Mouse (Mus musculus) heart, postnatal 0 days (tissue): ENCODE measurements around the gene Hadha. TPM values are rescaled to one million over a fixed set of nuclear protein-coding genes. Genes with fewer than 3 reads are reported as not detected.

ENCODE experiments used
- ATAC-seq: fragments of 200-750 bp; cut with Nextera tagmentation; 2 replicates; pipeline ENCODE4 v1.8.0; 2017; ENCODE audit warnings: low read depth, moderate number of reproducible peaks, moderate library complexity; ENCODE audit not compliant: insufficient read depth
- DNase-seq: peaks from one replicate; pipeline ENCODE4 v3.0.0-alpha.2; 2016; ENCODE audit warnings: low spot score
- H3K27ac ChIP-seq: fragments of 300-500 bp; sonication (generic); 2 replicates; pipeline ENCODE4 v1.5.1; 2014; ENCODE audit warnings: low read depth, mild to moderate bottlenecking
- H3K27me3 ChIP-seq: fragments of 300-500 bp; sonication (generic); 2 replicates; pipeline ENCODE4 v1.6.1; 2014; ENCODE audit warnings: low read length, mixed read lengths; ENCODE audit not compliant: control insufficient read depth, insufficient read depth
- H3K36me3 ChIP-seq: fragments of 300-500 bp; sonication (generic); replicated peaks from 2 replicates; pipeline ENCODE4 v1.6.1; 2014; ENCODE audit warnings: low read length, mixed read lengths; ENCODE audit not compliant: control insufficient read depth, insufficient read depth
- H3K4me1 ChIP-seq: fragments of 300-500 bp; sonication (generic); 2 replicates; pipeline ENCODE4 v1.6.1; 2014; ENCODE audit warnings: antibody characterized with exemption; ENCODE audit not compliant: control insufficient read depth, insufficient read depth
- H3K4me2 ChIP-seq: fragments of 300-500 bp; sonication (generic); 2 replicates; pipeline ENCODE4 v1.6.1; 2014; ENCODE audit warnings: low read depth, mild to moderate bottlenecking, low read length, moderate library complexity
- H3K4me3 ChIP-seq: fragments of 300-500 bp; sonication (generic); 2 replicates; pipeline ENCODE4 v1.5.1; 2014; ENCODE audit warnings: low read depth, low read length
- H3K9ac ChIP-seq: fragments of 300-500 bp; sonication (generic); replicated peaks from 2 replicates; pipeline ENCODE4 v1.6.1; 2014; ENCODE audit warnings: low read depth, low read length, mixed read lengths
- H3K9me3 ChIP-seq: fragments of 300-500 bp; sonication (generic); replicated peaks from 2 replicates; pipeline ENCODE4 v1.6.1; 2016; ENCODE audit warnings: low read length; ENCODE audit not compliant: control insufficient read depth
- CTCF ChIP-seq: IDR thresholded peaks from 2 replicates; pipeline ENCODE4 v1.5.1; 2016; ENCODE audit warnings: antibody characterized with exemption, control low read depth, low read depth
- EP300 ChIP-seq: IDR thresholded peaks from 2 replicates; pipeline ENCODE4 v1.6.1; 2016; ENCODE audit warnings: antibody characterized with exemption, low read depth
- WGBS: fragments of 180-500 bp; shearing (Covaris S2); extraction: QIAGEN DNeasy Blood & Tissue Kit; methylation state at CpG from one replicate; pipeline ENCODE4 v1.1.7; 2014; 5-methylcytosine and 5-hydroxymethylcytosine counted together
- polyA plus RNA-seq: library from polyadenylated mRNA; unstranded; fragments of >200 nt; fragmentation: Nextera tagmentation; extraction: Ambion mirVana; gene quantifications from 2 replicates; pipeline ENCODE4 v1.2.1, GENCODE M21; 2015
- total RNA-seq: library from RNA; depleted of rRNA; stranded (reverse); fragments of >200 nt; gene quantifications from 2 replicates; pipeline ENCODE4 v1.2.3, GENCODE M21; 2014; ENCODE audit warnings: low replicate concordance

Hadha gene
- total and polyA plus RNA-seq, 2 experiments from 2014 or later = 497 to 722 TPM

DNA sequence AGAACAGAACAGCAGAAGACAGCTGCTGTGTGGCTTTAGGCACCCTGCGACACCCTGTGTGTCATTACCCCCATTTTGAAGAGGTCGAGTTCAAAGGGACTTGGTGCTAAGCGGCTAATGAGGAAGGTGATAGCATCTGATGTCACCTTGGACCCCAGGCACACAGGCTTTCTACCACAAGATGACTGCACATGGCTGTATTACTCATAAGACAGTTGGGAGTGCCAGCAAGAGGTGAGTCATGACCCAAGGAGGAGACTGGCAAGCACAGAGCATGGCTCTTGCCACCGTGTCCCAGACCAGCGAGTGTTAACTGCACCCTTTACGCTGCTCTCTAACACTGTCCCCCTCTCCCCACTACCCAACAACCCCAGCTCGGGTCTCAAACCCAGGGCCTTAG, 28.2 kb downstream of the Hadha start:
- Histone ChIP-seq H3K4me1 (no peaks in the 10 kb centered on the region), H3K4me3 (no peak overlapping the region), H3K9ac (no peak overlapping the region), H3K9me3 (no peaks in the 10 kb centered on the region), H3K27ac (no peak overlapping the region), H3K36me3 (peaks cover 95% of the 10 kb centered on the region), H3K27me3 (no peaks in the 10 kb centered on the region), H3K4me2 (no peak overlapping the region)
- no peak for ATAC-seq
- no peak for DNase-seq
- TF ChIP-seq EP300 (no peak), CTCF (no peak)
- 89% methylated on average over 7 of the region's 7 CpGs for WGBS

DNA sequence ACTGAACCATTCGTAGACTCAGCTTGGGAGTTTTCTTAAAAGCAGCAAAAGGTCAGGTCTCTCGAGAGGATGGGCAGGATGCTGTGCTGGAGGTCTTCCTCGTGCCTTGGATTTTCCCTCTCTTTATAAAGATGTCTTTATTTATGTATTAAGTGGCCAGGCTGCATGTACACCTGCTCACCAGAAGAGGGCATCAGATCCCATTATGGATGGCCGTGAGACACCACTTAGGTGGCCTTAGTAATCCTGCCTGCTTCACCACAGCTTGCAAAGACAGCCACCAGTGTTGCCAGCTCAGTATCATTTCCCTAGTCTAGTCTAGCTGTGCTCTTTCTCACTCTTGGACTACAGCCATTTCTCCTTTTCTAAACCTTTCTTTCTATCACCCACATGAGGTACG, 29.4 kb downstream of the Hadha start:
- TF ChIP-seq CTCF = peak; percentile 73
- TF ChIP-seq EP300 = no peak
- no peak overlapping the region for H3K4me3 ChIP-seq
- H3K9ac ChIP-seq = no peak overlapping the region
- H3K9me3 ChIP-seq = no peaks in the 10 kb centered on the region
- no peaks in the 10 kb centered on the region for H3K4me1 ChIP-seq
- H3K4me2 ChIP-seq = no peak overlapping the region
- H3K36me3 ChIP-seq = peaks cover 100% of the 10 kb centered on the region
- no peak overlapping the region for H3K27ac ChIP-seq
- no peaks in the 10 kb centered on the region for H3K27me3 ChIP-seq
- ATAC-seq = peak; percentile 59; the same call in 1 of the 2 replicates
- DNase-seq = peak; percentile 52
- 50% methylated on average over 5 of the region's 5 CpGs for WGBS

DNA sequence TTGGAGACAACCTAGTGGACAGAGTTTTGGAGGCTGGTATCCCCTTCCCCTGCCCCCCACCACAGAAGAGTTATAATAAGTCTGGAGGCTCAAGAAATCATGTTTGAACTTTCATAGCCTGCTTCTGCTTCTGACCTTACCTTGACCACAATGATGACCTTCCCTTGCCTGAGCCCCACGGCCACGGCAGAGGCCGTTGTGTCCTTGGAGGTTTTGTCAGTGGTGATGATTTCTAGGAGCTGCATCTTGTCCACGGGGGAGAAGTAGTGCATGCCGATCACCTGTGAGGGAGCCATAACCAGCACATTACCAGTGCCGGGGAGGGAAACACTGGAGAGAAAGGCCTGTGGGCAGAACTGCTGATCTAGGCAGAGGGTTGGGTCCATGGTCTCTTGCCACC, 32.5 kb downstream of the Hadha start:
- no peak overlapping the region for H3K9ac ChIP-seq
- no peaks in the 10 kb centered on the region for H3K27me3 ChIP-seq
- no peak overlapping the region for H3K4me2 ChIP-seq
- H3K27ac ChIP-seq = no peak overlapping the region
- DNase-seq = no peak
- no peaks in the 10 kb centered on the region for H3K4me1 ChIP-seq
- 73% methylated on average over 6 of the region's 6 CpGs for WGBS
- H3K9me3 ChIP-seq = no peaks in the 10 kb centered on the region
- H3K36me3 ChIP-seq = peaks cover 99% of the 10 kb centered on the region
- ATAC-seq = no peak
- TF ChIP-seq CTCF (no peak), EP300 (no peak)
- H3K4me3 ChIP-seq = no peak overlapping the region

DNA sequence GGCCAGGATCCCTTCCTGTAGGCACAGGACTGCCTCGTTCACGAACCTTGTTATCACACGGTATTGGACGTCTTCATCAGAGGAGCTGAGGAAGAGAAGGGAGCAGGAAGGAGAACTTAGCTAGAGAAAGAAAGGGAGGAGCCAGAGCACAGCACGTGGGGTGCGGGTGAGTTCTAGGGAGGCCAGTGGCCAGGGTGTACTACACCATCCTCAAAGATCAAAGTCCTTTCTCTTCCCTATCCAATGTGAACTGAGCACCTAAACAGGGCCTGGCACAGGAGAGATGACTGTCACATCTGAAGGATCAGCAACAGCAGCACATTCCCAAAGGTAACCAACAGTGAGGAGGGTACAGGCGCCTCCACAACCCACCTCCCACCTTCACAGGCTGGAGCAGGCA, 34.9 kb downstream of the Hadha start:
- no peak overlapping the region for H3K4me3 ChIP-seq
- H3K4me2 ChIP-seq = no peak overlapping the region
- no peaks in the 10 kb centered on the region for H3K4me1 ChIP-seq
- no peaks in the 10 kb centered on the region for H3K9me3 ChIP-seq
- TF ChIP-seq CTCF = no peak
- TF ChIP-seq EP300 = no peak
- peaks cover 84% of the 10 kb centered on the region for H3K36me3 ChIP-seq
- H3K27ac ChIP-seq = no peak overlapping the region
- 83% methylated on average over 7 of the region's 7 CpGs for WGBS
- ATAC-seq = no peak
- H3K9ac ChIP-seq = no peak overlapping the region
- no peak for DNase-seq
- 0 out of 2 replicates have a peak, but pooled peaks cover 3% of the 10 kb centered on the region for H3K27me3 ChIP-seq

DNA sequence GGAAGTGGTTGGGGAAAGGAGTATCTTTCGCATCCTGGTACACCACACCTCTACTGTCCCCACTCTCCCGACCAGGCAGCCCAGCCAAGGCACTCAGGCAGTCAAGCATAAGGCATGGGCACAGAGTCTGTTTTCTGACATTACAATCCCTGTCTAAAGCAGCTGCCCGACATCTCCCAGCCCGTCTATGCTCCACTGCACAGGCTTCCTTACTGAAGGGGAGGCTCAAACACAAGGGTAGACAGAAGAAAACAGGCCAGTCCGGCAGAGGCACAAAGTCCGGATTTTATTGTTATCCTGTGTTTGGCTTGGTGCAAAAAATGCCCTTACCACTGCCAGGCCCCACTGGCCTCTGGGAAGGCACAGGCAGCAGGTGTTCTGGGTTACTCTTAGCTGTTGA, 35.8 kb downstream of the Hadha start:
- no peak for TF ChIP-seq EP300
- no peak for TF ChIP-seq CTCF
- no peak overlapping the region for H3K4me2 ChIP-seq
- no peaks in the 10 kb centered on the region for H3K4me1 ChIP-seq
- H3K4me3 ChIP-seq = no peak overlapping the region
- no peak for DNase-seq
- H3K9ac ChIP-seq = no peak overlapping the region
- no peak for ATAC-seq
- 91% methylated on average over 6 of the region's 6 CpGs for WGBS
- H3K27ac ChIP-seq = no peak overlapping the region
- 0 out of 2 replicates have a peak, but pooled peaks cover 9% of the 10 kb centered on the region for H3K27me3 ChIP-seq
- H3K9me3 ChIP-seq = no peaks in the 10 kb centered on the region
- H3K36me3 ChIP-seq = peaks cover 74% of the 10 kb centered on the region

DNA sequence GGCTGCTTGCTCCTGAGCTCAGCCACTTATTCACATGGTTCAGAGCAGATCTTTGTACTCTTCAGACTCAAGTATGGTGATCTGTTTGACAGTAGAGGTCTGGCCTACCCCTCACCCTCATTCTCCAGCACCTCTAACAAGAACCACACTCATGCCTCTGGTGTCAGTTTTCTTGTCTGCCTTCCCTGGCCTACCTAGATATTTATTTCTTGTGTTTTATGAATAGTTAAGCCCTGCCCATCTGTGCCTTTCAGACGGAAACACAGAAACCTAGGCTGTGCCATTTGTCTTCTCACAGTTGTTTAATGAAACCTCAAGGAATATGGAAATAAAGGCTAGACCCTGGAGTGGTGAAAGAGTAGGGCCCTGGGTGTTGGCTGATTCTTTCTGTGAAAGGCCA, 36.9 kb downstream of the Hadha start:
- WGBS = 89% methylated on average over 1 of the region's 1 CpGs
- no peak overlapping the region for H3K4me3 ChIP-seq
- H3K4me2 ChIP-seq = no peak overlapping the region

More for the DNA sequence above, 36.9 kb downstream of the Hadha start:
- Histone ChIP-seq H3K27me3 (peaks cover 21% of the 10 kb centered on the region), H3K36me3 (peaks cover 63% of the 10 kb centered on the region), H3K9ac (no peak overlapping the region), H3K27ac (no peak overlapping the region), H3K4me1 (no peaks in the 10 kb centered on the region; the same call in 1 of the 2 replicates), H3K9me3 (no peaks in the 10 kb centered on the region)
- TF ChIP-seq EP300 (no peak), CTCF (no peak)
- ATAC-seq (no peak), DNase-seq (no peak)
